Mouse (Mus musculus): ENCODE measurements around the gene Eif4e.

DNA sequence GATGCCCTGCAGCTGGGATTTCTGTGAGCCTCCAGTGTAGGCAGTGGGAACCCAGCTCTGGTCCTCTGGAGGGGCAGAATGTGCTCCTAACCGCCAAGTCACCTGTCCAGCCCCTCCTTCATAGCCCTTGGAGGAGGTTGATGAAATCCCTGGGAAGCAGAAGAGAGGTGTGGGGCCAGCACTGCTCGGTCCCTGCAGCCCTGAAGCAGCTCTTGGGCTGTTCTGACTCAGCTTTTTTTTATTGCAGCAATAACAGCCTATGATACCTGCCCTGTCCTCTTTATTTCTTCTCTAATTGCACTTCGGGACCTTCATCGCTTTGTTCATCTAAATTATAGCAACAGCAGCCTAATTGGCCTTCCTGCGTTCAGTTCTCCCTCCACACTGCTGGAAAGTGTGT, 15.5 kb upstream of the Eif4e start:
- no peak for TF ChIP-seq POLR2A (IDR thresholded peaks at IDR 0.05; ENCODE audit: insufficient read length, low read depth)
- TF ChIP-seq TCF12 (IDR thresholded peaks at IDR 0.05; ENCODE audit: insufficient read depth, poor library complexity, severe bottlenecking): no peak
- TF ChIP-seq MYOG (IDR thresholded peaks at IDR 0.05; ENCODE audit: control insufficient read depth in 1 of 3, insufficient read depth in 1 of 3, insufficient read length in 2 of 3, low read depth in 2 of 3): no peak
- no peak for TF ChIP-seq POLR2AphosphoS2 (IDR thresholded peaks at IDR 0.05; ENCODE audit: insufficient read length, low read depth)
